Mouse (Mus musculus): ENCODE measurements around the gene Slc12a9. TPM values are rescaled to one million over a fixed set of nuclear protein-coding genes. Genes with fewer than 3 reads are reported as not detected.

Gene Slc12a9
- total RNA-seq, 2 experiments from 2014 or later, result 3.1 to 3.3 TPM

DNA sequence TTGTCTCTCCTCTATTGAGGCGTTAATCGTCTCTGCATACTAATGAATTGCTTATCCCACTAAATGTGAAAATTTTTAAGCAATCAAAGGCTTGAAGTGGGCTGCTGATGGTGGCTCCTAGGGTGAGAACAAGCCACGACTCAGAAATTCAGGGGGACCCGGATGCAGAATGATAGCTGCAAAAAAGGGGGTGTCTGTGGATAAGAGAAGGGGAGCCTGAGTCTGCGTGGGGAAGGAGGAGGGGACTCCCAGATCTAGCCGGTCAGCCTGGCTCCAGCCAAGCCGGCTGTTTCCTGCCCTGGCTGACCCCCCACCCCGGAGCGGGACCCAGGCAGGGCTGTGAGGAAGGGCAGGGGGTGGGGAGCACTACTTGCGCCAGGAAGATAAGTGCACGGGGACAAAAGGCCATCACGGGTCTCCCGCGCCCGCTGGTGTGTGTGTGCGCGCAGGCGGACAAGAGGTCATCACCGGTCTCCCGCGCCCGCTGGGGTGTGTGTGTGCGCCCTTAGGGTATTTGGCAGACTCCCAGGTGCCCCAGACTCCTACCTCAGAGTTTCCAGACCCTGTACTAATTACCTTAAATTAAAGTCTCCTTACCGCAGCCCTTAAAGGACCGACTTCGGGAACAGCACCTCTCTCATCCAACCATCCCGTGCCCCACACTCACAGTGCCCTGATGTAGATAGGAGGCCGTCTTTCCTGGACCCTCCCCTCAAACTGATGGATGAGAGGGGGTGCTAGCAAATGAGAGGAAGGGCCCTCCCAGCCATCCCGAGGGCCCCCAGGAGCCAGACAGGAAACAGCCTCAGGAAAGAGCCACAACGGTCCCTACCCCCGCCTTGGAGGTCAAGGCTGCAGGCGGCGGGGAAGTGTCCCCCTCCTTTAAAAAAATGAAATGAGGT, 15.3 kb upstream of the Slc12a9 start:
- intact Hi-C loops (cut with DNase I; ENCODE audit: low total_unique reads), result no loop called here
- DNase-seq, result peak; percentile 65

DNA sequence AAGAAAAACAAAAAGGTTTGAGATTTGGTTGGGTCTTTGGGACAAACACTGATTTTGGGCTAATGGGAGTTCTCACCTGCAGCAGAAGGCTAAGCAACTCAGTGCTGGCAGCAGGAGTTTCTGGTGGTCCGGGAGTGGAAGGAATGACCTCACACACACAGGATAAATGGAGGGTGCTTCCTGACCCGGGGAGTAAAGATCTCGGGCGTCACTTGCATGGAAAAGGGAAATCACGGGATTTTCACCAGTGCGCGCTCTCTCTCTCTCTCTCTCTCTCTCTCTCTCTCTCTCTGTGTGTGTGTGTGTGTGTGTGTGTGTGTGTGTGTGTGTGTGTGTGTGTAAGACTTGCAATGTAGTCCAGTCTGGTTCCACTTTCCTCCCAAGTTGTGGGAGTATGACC, 14.5 kb upstream of the Slc12a9 start:
- DNase-seq, result no peak
- intact Hi-C loops (cut with DNase I; ENCODE audit: low total_unique reads), result no loop called here

DNA sequence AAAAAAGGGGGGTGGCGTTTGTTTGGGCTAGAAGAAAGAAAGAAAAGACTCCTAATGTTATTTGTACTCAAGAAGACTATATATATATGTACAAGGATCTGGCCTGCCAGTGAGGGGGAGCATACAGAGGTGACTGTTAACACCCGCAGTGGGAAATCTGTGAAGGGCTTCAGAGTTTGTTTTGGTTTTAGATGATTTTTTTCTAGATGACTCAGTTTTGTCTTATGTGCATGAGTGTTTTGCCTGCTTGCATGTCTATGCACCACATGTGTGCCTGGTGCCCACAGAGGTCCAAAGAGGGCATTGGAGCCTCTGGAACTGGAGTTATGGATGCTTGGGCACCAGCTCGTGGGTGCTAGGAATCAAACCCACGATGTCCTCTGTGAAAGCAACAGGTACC, 13.6 kb upstream of the Slc12a9 start:
- intact Hi-C loops (cut with DNase I; ENCODE audit: low total_unique reads), result no loop called here
- DNase-seq, result no peak

DNA sequence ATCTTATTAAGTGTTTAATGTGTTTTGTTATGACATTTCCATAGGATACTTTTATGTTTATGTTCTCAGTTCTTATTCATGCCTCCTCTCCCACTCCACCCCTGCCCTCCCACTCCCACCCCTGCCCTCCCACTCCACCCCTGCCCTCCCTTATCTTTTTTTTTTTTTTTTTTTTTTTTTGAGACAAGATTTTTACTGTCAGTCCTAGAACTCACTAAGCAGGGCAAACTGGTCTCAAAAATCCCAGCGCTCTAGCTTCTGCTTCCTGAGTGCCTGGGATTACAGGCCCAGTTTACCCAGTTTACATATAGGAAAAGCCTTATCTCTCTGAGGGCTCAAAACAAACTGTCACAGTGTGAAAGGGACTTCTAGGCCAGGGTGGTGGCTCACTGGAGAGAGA, 13.0 kb upstream of the Slc12a9 start:
- intact Hi-C loops (cut with DNase I; ENCODE audit: low total_unique reads), result no loop called here
- DNase-seq, result no peak

DNA sequence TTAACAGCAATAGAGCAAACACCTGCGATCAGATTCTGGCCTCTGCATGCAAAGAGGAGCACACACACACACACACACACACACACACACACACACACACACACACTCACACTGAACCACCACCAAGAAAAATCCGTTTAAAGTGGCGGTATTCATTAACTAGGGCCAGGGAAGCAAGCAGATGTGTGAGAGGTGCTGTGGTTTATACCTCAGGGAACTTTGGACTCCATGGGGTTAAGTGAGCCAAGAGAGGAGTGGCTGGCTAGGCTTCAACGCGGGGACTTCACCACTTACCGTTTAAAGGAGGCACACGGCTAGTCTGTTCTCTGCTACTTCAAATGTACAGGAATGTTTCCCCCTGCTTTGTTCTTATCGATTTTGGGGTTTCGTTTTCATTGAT, 12.4 kb upstream of the Slc12a9 start:
- intact Hi-C loops (cut with DNase I; ENCODE audit: low total_unique reads), result no loop called here
- no peak for DNase-seq

DNA sequence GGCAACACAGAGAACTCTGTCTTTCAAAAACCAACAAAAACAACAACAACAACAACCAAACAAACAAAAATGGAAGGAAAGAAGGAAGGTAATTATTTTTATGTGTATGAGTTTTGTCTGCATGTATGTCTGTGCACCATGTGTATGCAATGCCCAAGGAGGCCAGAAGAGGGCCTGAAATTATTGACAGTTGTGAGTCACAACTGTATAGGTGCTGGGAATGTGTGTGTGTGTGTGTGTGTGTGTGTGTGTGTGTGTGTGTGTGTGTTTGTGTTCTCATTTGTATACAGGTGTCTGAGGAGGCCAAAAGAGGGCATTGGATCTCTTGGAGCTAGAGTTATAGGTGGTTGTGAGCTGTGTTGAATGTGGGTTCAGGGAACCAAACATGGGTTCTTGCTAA, 10.5 kb upstream of the Slc12a9 start:
- no peak for DNase-seq
- intact Hi-C loops (cut with DNase I; ENCODE audit: low total_unique reads), result no loop called here

DNA sequence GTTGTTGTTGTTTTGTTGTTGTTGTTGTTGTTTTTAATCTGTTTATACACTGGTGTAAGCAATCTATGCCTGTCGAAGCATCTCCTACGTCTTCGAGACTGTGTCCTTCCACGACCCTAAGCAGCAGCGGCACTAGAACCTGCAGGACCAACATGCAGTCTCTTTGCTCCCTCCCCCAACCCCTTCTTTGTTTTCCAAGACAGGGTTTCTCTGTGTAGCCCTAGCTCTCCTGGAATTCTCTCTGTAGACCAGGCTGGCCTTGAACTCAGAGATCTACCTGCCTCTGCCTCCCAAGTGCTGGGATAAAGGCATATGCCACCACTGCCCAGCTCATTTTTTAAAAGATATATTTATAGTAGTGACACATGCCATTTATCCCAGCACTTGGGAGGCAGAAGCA, 10.0 kb upstream of the Slc12a9 start:
- intact Hi-C loops (cut with DNase I; ENCODE audit: low total_unique reads), result no loop called here
- no peak for DNase-seq

DNA sequence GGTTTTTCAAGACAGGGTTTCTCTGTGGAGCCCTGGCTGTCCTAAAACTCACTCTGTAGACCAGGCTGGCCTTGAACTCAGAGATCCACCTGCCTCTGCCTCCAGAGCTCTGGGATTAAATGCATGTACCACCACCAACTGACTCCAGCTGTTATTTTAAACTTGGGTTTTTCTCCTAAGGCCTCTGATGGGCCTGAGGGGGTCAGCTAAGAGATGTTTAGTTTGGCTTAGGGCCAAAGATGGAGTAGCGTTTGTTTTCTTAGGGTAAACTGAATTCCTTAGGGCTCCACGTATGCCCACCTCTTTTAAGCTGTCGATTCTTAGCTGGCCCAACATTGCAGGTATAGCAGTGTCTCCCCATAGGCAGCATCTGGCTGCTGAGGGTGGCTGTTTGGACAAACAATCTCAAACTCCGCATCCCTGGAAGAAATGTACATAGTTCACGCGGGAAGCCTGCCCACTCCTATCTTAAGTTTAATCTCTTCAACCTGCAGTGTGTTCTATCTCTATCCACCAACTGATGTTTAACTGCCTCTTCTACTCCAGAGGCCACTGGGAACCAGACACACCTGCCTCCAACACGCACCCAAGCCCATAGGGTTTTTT, 9.1 kb upstream of the Slc12a9 start:
- intact Hi-C loops (cut with DNase I; ENCODE audit: low total_unique reads), result no loop called here
- DNase-seq, result no peak

DNA sequence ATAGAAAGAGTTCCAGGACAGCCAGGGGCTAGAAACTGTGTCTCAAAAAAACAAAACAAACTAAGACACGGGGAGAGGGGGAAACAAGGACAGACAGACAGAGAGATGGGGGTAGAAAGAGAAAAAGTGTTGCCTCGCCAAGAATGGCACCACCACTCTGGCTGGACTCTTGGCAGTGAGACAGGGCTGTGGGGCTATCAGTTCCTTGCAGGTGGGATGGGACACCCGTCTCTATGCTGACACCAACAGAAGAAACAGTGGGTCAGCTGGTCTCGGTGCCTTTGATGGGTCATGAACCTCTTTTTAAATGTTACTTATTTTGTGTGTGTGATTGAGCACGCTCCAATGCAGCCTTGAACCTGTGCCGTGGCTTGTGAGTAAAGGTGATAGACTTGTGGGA, 6.8 kb upstream of the Slc12a9 start:
- no peak for DNase-seq
- intact Hi-C loops (cut with DNase I; ENCODE audit: low total_unique reads), result no loop called here

DNA sequence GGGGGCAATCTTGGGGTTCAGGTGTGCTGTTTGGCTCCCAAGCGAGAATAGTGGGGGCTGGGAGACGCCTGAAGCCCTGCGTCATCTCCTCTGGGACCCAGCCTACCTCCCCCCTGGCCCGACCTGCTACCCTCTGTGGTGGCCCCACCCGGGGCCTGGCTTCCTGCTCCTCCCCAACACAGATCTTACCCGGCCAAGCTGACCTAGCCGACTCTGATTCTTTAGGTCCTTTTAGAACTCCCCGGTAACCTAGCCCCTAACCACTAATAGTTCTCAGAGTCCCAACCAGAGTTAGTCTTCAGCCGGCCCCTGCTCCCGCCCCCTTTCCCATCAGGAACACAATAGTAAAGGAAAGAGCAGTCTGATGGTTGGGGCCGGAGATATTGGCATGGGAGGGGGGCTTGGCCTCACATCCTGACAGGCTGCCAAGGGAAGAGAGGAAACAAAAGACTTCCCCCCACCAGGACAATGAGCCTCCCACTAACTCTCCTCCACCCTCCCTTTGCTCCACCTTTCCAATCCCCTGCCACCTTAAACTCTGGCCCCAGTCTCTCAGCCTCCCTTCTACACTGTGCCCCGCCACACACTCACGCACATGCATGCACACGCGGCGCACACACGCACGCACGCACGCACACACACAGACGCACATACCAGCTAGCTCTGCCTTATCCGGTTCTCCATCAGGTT, 6.0 kb upstream of the Slc12a9 start:
- intact Hi-C loops (cut with DNase I; ENCODE audit: low total_unique reads), result no loop called here

DNA sequence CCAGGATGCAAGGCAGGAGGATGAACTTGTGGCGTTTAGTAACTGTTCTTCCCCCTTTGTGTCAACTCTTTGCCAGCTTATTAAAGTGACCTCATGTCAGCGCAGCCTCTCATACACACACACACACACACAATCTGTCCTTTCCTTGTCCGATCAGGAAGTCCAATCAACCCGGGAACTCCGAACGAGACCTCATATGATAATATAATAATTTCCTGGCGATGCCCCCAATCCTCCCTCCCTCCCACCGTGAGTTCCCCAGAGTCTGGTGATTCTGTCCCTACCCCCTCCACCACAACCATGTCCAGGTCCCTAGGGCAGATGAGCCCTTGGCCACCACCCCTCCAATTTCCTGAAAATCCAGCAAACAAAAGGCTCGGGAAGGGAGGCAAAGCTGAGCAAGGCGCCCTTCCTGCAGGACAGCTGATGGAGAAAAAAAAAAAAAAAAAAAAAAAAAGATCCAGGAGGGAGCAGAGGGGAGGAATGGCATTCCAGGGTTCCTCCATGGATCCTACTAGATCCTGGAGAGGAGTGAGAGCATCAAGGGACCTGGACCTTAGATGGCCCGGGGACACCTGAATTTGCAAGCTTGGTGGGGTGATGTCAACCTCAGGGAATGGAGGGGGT, 5.4 kb upstream of the Slc12a9 start:
- intact Hi-C loops (cut with DNase I; ENCODE audit: low total_unique reads), result no loop called here
- DNase-seq, result peak; percentile 53

More for the DNA sequence above, 6.0 kb upstream of the Slc12a9 start:
- DNase-seq, result peak; percentile 52

DNA sequence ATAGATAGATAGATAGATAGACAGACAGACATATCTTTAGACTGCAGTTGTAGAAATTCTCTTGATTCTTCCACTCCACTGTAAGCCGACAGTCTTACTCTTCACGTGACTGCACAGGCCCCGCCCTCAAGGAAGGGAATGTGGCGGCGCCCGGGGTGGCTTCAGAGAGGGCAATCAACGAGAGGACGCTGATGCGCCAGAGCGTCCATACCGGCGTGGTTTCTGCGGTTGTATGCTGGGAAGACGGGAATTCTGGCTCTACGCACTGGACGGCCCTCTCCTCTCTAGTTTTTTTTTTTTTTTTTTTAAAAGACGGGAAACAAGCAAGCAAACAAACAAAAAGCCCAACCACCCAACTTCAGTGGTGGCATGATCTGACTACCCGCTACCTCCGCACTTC, 4.9 kb upstream of the Slc12a9 start:
- peak; percentile 94 for DNase-seq
- intact Hi-C loops (cut with DNase I; ENCODE audit: low total_unique reads), result no loop called here

DNA sequence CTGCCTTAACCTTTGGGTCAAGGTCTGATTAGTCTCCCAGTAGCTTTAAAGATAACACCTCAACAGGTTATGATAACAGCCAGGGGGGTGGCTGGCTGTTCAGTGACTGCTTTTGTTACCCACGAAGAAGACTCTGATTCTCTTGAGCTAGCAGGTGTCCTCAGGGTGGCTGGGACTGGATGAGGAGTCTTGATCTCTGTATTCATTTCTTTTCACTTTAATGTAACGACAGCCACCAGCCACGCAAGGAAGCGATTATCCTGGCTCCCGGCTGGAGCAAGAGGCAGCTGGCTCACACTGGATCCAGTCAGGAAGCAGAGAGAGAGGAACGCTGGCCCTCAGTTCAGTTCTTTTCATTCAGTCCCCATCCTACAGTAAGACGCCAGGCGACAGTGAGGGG, 3.8 kb upstream of the Slc12a9 start:
- DNase-seq, result no peak
- intact Hi-C loops (cut with DNase I; ENCODE audit: low total_unique reads), result no loop called here

DNA sequence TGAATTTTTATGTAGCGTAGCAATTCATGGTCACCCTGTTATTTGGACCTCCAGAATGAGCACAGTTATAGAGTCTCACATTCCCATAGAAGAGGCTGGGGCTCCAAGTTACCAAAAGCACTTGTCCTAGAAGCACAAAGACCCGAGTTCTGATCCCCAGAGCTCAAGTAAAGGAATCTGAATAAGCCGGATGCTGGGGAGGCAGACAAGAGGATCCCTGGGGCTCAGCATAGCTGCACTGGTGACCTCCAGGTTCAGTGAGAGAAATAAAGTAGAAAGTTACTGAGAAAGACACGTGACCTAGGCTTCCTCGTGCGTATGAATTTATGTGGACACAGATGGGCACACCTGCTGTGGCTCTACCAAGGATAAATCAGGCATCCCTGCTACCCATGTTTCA, 1.7 kb upstream of the Slc12a9 start:
- no peak for DNase-seq
- intact Hi-C loops (cut with DNase I; ENCODE audit: low total_unique reads), result no loop called here

DNA sequence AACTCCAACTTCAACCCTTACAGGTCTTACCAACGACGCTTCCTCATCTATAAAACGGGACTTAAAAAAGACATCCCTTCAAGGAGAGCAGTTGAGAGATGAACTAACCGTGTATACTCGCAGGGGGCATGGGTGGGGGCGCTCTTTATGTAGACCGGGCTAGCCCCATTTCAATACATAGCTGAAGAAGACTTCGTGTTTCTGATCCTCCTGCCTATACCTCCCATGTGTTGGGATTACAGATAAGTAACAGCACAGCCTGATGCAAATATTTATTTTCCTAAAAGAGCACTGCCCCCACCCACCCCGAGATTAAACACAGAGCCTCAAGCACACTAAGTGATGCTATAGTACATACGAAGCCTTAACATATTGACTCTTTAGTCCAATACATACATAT, 920 bp upstream of the Slc12a9 start:
- DNase-seq, result no peak
- intact Hi-C loops (cut with DNase I; ENCODE audit: low total_unique reads), result no loop called here

DNA sequence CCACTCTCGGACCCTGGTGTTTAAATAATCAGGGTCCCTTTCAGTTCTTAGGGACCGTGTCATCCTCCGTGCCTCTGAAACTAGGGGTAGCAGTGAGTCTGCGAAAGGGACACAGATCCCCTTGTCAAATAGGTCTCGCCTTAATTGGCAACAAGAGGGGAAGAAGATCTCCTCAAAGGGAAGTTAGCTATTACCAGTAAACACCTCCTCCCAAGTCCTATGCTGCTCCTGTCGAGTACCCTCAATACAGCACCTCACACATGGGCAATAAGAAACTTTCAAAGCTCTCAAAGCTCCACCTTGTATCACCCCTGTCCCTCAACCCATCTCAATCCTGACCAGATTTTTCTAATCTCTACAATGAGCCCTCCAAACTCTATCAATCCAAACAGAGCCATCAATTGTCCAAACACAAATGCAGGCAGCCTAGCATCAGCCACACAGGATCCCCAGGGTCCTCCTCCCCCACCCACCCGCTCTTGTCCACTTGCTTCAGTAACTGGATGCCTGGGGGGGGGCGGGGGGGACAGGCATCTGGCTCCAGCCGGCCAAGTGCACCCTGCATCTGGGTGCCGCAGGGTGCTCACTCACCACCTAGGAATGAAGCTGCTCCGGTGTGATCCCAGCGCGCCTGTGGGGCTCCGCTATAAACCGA, 413 bp downstream of the Slc12a9 start:
- intact Hi-C loops (cut with DNase I; ENCODE audit: low total_unique reads), result no loop called here
- DNase-seq, result no peak

DNA sequence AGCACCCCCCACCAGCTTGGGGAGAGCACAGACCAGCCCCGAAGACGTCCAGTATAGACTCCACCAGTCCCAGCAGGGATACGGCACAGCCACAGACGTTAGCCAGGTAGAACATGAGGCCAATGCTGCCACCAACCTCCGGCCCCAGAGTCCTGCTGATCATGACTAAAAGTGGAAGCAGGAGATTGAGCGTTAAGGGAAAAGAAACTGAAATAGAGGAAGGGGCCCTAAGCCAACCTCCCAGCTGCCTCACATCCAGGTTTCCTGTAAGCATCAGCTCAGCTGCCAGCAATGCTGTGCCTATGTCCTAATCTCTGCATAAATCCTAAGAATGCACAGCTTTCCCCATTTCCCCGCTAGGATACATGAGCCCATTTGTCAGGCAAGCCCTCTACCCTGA, 2.5 kb downstream of the Slc12a9 start:
- intact Hi-C loops (cut with DNase I; ENCODE audit: low total_unique reads), result no loop called here

DNA sequence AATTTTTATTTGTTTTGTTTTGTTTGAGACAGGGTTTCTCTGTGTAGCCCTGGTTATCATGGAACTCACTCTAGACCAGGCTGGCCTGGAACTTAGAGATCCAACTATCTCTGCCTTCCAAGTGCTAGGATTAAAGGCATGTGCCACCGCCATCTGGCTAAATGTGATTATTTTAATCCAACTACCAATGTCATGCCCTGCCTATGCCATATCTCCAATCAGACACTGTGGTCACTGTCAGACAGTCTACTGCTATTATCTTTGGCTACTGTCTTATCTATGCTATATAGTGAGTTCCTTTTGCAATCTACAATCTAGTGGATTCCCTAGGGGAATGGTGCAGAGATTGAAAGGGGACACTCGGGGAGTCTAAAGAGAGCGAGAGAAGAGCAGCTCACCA, 12.4 kb downstream of the Slc12a9 start:
- no peak for DNase-seq
- intact Hi-C loops (cut with DNase I; ENCODE audit: low total_unique reads), result no loop called here

More for the DNA sequence above, 2.5 kb downstream of the Slc12a9 start:
- no peak for DNase-seq

DNA sequence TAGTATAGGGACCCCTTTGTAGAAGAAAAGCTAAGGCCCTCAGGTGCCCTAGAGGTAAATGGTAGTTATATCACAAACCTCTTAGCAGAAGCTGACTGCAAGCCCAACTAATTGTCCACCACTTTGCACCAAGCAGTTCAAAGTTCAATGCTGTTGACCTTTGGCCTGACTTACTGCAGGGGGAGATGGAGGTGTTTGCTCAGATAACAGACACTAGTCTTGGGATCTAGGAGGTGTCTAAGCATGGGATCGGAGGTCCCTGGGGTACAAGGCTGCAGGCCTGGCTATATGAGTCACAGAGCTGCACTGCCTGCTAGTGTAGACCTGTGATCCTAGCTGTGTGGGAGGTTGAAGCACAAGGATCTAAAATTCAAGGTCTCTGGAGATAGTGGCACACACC, 14.8 kb downstream of the Slc12a9 start:
- intact Hi-C loops (cut with DNase I; ENCODE audit: low total_unique reads), result no loop called here
- no peak for DNase-seq

DNA sequence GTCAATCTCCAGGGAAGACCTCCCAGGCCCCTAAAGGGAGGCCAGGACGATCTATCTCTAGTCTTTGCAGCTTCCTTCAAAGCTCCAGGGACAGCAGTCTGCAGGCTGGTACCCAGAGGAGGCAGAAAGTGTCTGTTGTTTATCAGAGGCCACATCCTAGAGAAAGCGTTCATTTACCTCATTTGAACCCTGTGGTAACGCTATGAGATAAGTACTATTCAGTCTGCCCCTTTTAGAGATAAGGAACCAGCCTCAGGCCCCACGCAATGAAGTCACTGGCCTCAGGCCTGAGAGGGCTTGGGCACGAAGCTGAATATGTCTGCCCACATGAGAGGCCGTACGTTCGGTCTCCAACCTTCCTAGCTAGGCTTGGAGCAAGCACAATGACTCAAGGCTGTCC, 16.0 kb downstream of the Slc12a9 start:
- intact Hi-C loops (cut with DNase I; ENCODE audit: low total_unique reads), result no loop called here
- no peak for DNase-seq
